Mouse (Mus musculus) large intestine, adult 2 months (tissue): Measurements from ENCODE around the gene 4931428L18Rik. TPM values are rescaled to one million over a fixed set of nuclear protein-coding genes. Genes with fewer than 3 reads are reported as not detected.

Experiments
- DNase-seq: peaks from one replicate; pipeline ENCODE4 v3.0.0-alpha.2; 2012; ENCODE audit warnings: low read depth, low spot score
- WGBS: fragments of 180-500 bp; shearing (Covaris S2); methylation state at CpG from one replicate; pipeline ENCODE4 v1.1.7; 2018; 5-methylcytosine and 5-hydroxymethylcytosine counted together
- polyA plus RNA-seq: library from polyadenylated mRNA; depleted of rRNA; stranded (reverse); fragments of >200 nt; gene quantifications from 2 replicates; pipeline ENCODE4 v1.2.3, GENCODE M21; 2012; rRNA removed

The 4931428L18Rik gene
- not detected in 2 replicates for polyA plus RNA-seq

DNA sequence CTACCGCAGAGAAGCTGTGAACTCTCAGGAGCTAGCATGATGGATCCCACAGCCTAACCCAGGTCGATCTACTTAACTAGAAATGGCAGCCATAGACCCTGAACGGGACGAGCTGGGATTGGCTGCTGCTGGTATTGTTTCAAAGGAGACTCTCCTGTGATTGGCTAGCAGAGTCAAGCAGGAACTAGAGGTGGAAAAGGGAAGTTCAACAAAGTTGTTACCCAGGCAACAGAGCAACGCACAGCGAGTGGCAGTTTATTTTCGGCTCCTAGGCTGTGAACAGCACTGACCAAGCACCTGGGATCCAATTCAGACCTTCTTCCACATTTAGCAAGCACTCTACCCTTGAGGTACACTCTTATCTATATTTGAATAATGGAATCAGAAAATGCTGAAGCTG lies at the start of gene 4931428L18Rik, which contains the start of gene Pih1d3:
4931428L18Rik (minus strand) TSS at position 121 of the 400 bp plus-strand sequence.
Pih1d3 (plus strand) TSS at position 275 of the 400 bp plus-strand sequence.
- 84% methylated on average over 7 of the region's 7 CpGs for WGBS
- no peak for DNase-seq

DNA sequence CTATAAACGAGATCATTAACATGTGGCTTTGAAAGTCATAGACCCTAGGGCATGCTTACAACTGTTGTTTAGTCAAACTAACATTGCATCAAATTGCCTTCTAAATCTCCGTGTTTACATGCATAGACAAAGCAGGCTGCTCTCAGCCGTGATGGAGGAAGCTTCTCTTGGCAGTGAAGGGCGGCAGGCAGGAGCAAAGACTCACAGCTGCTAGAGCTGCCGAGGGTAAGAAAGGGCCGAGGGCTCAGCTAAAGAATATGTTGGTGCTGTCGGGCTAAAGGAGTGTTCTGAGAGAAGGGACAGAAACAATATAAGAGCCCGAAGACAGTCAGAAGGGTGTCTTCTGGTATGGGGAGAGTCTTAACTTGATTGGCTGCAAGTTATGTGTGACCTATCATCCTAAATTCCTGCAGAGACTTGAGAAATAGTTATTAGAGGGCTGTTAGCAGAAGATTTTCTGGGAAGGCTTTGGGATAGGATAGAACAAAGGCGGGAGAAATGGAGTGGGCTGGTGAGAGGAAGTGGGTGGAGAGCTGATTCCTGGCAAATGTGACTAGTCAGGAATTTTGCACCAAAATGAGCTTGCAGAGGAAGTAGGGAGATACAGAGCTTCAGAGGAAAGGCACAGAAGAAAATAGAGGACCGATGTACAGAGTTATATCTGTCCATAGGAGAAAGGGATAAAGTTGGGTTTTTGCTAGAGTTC lies 37.9 kb upstream of the 4931428L18Rik start:
- 59% methylated on average over 10 of the region's 10 CpGs for WGBS

GRCm38 (mm10) chr1:31233319-31234036 lies 11.0 kb upstream of the 4931428L18Rik start:
- DNase-seq: no peak

More for the DNA sequence above, 37.9 kb upstream of the 4931428L18Rik start:
- no peak for DNase-seq

DNA sequence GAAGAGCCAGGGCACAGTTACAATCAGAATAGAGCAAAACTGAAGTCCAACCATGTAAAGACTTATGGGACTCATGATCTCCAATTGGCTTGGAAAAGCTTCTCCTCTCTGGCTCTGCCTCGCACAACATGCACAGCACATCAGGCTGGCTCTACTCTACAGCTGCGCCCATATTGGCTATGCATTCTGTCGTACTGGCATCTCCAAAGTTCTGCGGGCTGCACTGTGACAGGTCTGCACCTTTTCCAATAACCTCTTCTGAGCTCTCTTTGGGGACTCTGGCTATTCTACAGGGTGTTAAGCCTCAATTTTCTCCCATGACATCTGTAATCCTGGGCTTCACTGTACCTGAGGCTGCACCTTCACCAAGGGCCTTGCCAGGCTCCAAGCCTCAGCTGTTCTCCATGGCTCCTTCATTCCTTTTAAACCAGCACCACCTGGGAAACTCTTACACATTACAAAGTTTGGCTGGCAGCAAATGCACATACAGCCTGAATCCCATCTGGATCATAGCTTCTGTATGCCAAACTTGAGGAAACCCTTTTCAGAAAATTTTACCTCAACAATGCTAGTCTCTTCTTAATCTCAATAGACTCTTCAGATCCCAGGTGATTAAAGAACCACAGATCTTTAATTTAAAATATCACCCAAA lies 1.8 kb downstream of the 4931428L18Rik start:
- 88% methylated on average over 4 of the region's 4 CpGs for WGBS
- no peak for DNase-seq

- WGBS: 73% methylated on average over 1 of the region's 1 CpGs
- no peak for DNase-seq
These were observed 7.7 kb downstream of the 4931428L18Rik start for GRCm38 (mm10) chr1:31214831-31215230.

GRCm38 (mm10) chr1:31210144-31210543 lies 12.3 kb downstream of the 4931428L18Rik start:
- under 1% methylated on average over 5 of the region's 5 CpGs for WGBS

GRCm38 (mm10) chr1:31205770-31206169 lies 16.7 kb downstream of the 4931428L18Rik start:
- 71% methylated on average over 3 of the region's 3 CpGs for WGBS
- no peak for DNase-seq

More at GRCm38 (mm10) chr1:31210144-31210543, 12.3 kb downstream of the 4931428L18Rik start:
- peak; percentile 8 for DNase-seq

DNA sequence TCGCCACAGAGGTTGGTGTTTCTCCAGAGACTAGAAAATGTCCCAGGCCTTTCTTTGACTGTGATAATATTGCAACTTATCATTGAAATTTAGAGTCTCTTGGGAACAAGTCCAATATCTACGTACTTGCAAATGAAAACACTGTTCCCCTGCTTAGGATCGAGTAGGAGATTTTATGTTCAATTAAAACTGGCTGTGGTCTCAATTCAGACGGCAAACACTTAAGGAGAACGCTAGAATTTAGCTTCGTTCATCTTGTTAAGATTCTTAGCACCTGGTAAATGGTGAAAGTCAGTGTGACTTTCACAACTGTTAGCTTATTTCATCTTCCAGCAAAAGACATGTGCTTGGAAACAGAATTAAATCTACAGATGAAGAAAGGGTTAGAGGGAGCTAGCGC lies 17.1 kb downstream of the 4931428L18Rik start:
- WGBS: 79% methylated on average over 7 of the region's 7 CpGs

DNA sequence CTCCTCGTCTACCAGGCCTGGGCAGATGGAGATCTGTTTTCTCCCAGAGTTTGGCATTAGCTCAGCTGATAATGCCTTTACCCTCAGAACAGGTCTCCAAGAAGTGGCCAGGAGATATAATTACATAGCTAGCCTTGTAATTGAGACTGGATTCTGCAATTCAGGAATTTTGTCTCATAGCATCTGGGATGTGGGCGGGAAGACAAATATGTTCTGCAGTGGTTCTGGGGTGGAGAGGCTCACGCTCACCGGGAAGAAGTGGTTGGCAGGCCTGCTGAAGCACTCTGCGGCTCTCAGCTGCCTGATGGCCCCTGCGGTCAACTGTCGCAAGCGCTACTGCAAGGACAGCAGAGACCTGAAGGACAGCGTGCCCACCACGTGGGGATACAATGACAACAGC lies 18.7 kb downstream of the 4931428L18Rik start:
- no peak for DNase-seq
- 89% methylated on average over 10 of the region's 10 CpGs for whole genome bisulfite sequencing

More for the DNA sequence above, 17.1 kb downstream of the 4931428L18Rik start:
- DNase-seq: no peak

DNA sequence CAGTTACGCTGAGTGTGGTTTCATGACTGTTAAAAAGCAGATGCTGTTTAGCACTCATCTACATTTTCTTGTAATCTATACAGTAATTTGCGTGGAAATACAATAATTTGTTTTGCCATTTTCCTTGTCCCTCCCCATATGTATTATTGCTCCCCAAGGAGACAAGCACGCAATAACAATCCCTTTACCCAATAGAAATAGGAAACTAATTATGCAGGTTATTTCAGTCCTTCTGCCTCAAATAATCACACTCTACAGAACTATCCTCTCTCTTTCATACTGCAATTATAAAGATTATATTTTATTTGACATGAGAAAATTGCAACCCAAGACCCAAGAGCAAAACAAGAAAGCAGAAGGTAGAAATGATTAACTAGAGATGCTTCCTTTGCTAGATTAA lies 25.5 kb downstream of the 4931428L18Rik start:
- no peak for DNase-seq
- WGBS: 89% methylated on average over 3 of the region's 3 CpGs

DNA sequence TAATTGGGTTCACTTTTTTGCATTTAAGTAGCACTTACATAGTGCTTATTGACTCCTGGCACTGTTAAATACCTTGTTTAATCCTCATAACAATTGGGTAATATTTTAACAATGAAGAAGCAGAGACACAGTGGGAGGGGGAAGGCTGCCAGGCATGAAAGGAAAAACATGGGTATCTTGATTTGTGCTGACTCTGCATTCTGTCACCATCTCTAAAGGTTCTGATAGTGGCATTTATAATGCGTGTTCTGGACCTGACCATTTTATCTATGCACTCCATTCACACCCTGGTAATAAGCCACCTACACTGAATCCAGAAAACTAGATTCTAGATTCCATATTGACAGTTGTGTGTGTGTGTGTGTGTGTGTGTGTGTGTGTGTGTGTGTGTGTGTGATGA lies 26.9 kb downstream of the 4931428L18Rik start:
- 78% methylated on average over 1 of the region's 1 CpGs for WGBS
- DNase-seq: no peak

- 72% methylated on average over 10 of the region's 10 CpGs for WGBS
- DNase-seq: no peak
These were observed 32.1 kb downstream of the 4931428L18Rik start for GRCm38 (mm10) chr1:31190237-31190866.

GRCm38 (mm10) chr1:31178264-31178663 lies 44.2 kb downstream of the 4931428L18Rik start:
- 75% methylated on average over 1 of the region's 1 CpGs for WGBS
- no peak for DNase-seq

- no peak for DNase-seq
- 69% methylated on average over 5 of the region's 5 CpGs for WGBS
These were observed 46.4 kb downstream of the 4931428L18Rik start, which contains the start of gene Lgsn for GRCm38 (mm10) chr1:31176101-31176500. TSS of gene Lgsn (plus strand) at chr1:31176401.

- WGBS: 64% methylated on average over 3 of the region's 3 CpGs
- DNase-seq: no peak
These were observed 47.1 kb downstream of the 4931428L18Rik start for GRCm38 (mm10) chr1:31175401-31175800.

DNA sequence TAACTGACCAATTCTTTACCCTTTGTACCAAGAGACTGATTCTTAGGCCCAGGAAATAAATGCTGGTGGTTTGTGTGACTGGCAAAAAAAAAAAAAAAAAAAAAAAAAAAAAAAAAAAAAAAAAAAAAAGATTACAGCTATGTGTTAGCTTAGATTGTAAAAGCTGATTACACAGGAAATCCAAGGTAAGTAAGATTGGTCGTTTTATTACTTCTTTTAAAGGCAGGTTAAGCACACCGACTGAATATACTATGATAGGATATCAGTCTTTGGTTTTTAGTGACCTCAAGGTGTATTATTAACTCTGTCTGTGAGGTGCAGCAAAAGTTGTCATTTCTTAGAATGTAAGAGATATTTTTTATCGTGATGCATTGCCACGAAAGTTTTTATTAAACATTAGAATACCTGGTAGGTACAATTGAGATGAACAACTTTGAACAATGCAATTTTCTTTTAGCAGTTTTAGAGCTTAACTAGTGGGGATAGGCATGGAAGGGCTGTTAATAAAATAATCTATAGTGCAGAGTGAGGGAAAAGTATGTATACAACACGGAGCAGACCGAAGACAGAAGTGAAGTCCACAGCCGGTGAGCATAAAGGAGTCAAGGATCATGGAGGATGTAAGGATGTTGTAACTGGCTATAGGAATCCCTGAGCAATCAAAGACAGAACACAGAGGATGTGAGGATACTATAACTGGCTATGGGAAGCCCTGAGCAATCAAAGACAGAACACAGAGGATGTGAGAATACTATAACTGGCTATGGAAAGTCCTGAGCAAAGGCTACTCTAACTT lies 57.0 kb downstream of the 4931428L18Rik start:
- 31% methylated on average over 7 of the region's 7 CpGs for WGBS
- no peak for DNase-seq

- DNase-seq: no peak
- WGBS: 50% methylated on average over 18 of the region's 18 CpGs
These were observed 57.8 kb downstream of the 4931428L18Rik start for GRCm38 (mm10) chr1:31164527-31165189.

DNA sequence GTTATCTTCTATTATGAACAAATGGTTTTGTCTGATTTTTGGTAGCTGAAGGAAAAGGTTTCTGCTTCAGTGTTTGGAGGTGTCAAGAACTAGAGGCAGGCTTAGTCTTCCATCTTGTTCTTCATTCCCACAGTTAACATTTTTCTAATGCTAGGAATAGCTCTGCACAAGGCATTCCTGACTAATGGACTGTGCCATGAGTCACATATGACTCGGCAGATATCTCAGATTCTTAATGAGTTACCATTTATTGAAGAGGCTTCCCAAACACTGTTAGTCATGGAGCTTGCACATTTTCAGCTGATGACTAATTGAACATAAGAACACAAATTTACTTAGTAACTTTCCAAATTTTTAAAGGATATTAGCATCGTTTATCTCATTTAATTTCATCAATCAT lies 65.6 kb downstream of the 4931428L18Rik start:
- 76% methylated on average over 2 of the region's 2 CpGs for WGBS
- DNase-seq: no peak

- DNase-seq: no peak
- WGBS: 26% methylated on average over 2 of the region's 2 CpGs
These were observed 66.3 kb downstream of the 4931428L18Rik start for GRCm38 (mm10) chr1:31156185-31156584.
